Mouse (Mus musculus): Measurements from ENCODE around the gene Gins3. TPM values are rescaled to one million over a fixed set of nuclear protein-coding genes. Genes with fewer than 3 reads are reported as not detected.
"Not testable (repeated sequence)": the region's sequence is repeated elsewhere in the genome, so short reads cannot be mapped to it uniquely, and the experiment has no call there.

The Gins3 gene
- total RNA-seq, 4 experiments from 2014 or later: 0.25 to 0.67 (median 0.47) TPM

DNA sequence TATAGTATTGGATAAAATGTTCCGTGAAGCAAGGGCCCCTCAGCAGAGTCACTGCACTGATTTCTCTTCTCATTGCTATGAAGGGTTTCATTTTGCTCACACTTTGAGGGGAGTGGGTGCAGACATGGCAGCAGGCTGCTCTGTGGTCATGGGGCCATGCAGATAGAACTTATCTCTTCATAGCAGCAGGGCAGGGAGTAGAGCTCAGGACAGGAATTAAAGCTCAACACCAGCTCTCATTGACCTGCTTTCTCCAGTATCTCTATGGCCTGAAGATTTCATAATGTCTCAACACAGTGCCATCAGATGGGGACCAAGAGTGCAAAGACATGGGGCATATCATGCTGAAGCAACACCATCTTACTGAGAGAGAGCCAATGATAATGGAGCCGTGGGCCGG, 15.0 kb downstream of the Gins3 start:
- no peak for DNase-seq (ENCODE audit: low spot score in 2 of 2)

DNA sequence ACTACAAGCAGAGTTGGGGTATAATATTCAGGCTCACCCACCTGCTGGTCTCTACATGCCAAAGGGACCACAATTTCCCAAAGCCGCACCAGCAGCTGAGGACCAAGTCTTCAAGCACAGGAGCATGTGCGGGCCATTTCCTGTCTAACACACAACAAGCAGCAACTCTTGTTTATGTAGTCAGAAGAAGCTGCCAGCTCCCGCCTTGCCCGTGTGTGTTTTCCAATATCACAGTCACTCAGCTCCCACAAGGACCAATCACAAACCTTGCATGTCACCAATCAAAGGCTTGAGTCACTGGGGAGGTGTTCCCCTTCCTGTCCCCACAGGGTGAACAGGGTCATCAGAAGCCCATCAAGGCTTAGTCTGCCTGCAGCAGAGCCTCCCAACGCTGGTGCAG, 20.1 kb downstream of the Gins3 start:
- DNase-seq (ENCODE audit: low spot score in 2 of 2): no peak

DNA sequence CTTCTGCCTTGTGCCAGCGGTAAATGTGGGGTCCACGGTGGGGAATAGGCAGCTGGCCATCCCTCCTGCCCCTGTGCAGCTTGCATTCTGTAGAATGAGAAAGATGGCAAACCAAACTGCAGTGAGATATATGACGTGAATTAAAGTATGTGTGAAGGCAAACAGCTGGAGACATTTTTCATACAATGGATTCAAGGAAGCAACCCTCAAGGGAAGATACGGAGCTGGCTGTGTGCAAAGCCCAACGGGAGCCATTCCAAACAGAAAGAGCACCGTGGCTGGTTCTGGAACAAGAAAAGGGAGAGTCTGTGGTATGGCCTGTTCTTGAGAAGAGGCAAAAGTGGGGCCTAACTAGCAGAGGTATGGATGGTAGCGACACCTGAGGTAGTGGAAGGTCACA, 22.6 kb downstream of the Gins3 start:
- DNase-seq (ENCODE audit: low spot score in 2 of 2): no peak

DNA sequence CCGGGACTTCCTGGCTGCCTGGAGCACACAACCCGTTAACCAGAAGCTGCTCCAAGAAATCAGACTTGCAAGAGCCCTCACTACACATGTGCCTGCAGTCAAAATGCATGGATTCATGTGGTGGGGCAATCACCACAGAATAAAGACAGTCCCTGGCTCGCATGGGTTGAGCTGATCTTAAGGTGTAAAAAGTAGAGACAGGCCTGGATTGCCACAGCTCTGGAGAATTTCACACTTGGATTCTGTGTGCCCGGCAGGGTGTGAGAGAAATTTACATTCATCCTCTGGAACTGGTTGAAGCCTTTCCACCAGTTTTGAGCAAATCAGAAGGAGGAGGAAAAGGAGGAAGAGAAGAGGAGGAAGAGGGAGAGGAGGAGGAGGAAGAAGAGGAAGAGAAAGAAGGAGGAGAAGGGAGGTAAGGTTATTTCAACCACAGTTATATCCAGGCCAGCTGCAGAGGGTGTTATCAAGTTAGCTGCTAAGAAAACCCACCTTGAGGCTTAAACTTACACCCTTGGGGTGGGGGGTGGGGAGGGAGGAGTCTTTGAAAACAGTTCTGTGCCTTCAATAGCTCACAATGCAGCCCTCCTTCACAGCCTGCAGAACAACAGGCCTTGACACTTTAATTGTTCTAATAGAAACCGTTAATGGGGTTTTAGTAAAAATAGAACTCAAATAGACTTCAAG, 23.2 kb downstream of the Gins3 start:
- no peak for DNase-seq (ENCODE audit: low spot score in 2 of 2)

DNA sequence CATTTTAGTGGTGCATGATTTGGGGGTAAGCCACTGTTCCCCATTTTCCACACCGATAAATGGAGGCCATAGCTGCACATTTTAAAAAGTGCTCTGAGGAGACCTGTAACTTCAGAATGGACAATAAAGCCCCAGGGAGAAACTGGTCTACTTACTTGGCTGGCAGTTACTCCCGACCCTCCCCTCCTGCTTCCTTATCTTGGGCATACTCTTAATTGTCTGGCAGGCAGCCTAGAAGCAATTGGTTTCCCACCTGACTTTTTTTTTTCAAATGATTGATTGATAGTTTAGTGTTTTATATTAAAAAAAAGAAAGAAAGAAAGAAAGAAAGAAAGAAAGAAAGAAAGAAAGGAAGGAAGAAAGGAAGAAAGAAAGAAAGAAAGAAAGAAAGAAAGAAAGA, 24.3 kb downstream of the Gins3 start:
- DNase-seq (ENCODE audit: low spot score in 2 of 2): no peak

DNA sequence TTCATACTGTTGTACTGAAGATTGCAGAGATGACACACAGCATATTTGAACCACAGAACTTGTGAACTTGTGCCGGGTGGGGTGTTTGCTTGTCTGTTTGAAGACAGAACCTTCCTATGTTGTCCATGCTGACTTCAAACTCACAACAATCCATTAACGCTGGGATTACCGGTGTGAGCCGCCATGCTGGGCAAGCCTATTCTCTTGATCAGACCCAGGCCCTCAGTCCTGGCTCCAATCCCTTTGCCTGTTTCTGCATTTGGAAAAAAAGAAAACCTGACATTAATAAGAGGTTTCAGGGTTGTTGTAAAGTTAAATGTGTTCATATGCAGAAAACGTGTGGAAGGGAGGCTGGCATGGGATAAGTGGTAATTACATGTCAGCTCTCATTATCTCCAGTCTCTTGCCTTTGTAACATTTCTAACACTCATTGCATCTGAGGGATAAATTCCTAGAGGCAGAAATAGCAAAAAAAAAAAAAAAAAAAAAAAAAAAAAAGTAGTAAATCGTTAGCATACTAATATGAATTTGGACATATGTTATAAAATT, 27.2 kb downstream of the Gins3 start:
- no peak for DNase-seq (ENCODE audit: low spot score in 2 of 2)

DNA sequence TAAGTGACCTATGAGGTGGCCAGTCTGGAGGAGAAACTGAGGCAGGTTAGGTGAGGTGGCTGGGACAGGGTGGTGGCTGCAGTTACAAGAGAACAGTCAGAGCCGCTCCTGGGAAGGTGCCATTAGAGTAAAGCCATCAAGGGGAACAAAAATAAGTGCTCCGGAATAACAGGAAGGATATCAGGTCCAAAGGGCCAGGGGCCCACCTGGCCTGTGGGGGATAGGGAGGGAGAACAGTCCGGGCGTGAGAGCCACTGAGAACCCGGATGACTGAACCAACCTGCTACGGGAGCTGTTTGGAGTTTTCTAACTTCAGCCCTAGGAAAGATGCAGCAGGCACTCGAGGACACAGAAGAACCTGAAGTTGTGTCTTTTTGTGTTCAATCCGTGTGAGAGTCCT, 27.8 kb downstream of the Gins3 start:
- no peak for DNase-seq (ENCODE audit: low spot score in 2 of 2)

DNA sequence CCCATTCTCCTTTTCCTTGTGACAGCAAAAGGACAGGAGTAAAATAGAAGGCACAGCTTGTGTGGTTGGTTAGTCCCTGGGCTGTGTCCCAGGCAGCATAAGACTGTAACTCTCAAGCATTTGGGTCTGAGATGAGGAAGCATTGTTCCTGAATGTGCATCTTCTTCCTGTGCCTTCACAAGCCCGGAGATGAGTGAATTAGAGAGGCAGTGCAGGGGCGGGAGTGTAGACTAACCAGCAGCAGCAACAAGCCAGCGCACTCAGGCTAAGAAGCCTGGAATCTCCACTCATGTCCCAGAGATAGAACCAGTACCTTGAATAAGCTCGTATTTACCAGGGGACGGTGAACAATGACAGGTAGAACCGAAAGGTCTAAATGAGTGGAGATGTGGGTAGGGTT, 28.3 kb downstream of the Gins3 start:
- DNase-seq (ENCODE audit: low spot score in 2 of 2): no peak

DNA sequence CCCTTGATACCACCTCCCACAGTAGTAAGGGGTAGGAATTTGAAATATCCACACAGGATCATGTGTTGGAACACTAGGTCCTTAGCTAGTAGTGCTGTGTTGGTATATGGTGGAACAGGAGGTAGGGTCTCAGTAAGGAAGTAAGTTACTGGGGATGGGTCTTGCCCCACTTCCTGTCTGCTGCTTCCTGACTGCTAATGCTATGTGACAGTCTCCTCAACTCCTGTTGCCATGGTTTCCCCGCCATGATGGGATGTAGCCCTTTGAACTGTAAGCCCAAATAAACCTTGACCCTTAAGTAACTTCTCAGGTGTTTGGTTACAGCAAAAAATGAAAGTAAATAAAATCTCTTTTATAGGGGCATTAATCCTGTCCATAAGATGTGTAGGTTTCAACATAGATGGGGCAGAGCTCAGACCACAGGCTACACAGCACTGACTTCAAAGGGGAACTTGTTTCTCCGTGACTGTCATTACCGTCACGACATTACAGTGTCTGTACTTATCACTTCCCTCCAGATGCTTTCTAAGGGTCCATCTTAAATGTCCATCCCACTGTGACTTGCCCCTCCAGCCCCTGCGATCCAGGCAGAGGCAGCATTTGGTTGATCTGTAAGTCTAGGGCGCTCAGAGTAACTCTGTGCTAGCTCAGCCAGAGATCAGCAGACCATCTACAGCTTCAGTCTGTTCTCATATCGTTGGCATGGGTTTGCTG, 29.8 kb downstream of the Gins3 start:
- DNase-seq (ENCODE audit: low spot score in 2 of 2): no peak

DNA sequence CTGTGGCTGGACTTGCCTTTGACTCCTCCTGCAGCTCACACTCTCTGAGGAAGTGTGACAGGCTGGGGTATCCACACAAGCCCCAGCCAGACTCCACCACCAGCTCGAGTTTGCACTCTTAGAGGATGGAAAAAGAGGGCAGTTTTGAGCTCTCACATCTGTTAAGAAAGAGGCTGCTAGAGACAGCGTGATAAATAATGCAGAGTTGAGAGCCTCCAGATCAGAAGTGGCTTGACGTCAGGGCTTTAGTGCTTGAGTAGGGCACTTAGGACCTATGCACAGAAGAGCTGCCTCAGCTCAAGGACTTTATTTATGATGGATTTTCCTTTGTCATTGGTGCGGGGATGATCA, 30.3 kb downstream of the Gins3 start:
- DNase-seq (ENCODE audit: low spot score in 2 of 2): no peak

DNA sequence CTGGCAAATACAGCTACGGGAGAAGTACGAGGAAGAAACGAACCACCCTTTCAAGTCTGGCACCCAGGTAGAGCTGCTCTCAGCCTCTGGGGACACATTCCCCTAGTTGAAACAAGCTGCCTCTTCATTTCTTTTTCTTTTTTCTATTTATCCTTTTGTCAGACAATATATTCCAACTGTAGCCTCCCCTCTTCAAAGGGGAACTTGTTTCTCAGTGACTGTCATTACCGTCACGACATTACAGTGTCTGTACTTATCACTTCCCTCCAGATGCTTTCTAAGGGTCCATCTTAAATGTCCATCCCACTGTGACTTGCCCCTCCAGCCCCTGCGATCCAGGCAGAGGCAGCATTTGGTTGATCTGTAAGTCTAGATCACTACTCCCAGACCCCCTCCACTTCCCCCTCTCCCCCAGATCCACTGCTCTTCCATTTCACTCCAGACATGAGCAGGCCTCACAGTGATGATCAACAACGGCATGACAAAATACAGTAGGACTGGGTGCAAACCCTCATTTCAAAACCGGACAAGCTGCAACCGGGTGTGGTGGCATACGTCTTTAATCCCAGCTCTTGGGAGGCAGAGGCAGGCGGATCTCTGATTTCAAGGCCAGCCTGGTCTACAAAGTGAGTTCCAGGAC, 32.7 kb downstream of the Gins3 start:
- DNase-seq (ENCODE audit: low spot score in 2 of 2): not testable (repeated sequence)

DNA sequence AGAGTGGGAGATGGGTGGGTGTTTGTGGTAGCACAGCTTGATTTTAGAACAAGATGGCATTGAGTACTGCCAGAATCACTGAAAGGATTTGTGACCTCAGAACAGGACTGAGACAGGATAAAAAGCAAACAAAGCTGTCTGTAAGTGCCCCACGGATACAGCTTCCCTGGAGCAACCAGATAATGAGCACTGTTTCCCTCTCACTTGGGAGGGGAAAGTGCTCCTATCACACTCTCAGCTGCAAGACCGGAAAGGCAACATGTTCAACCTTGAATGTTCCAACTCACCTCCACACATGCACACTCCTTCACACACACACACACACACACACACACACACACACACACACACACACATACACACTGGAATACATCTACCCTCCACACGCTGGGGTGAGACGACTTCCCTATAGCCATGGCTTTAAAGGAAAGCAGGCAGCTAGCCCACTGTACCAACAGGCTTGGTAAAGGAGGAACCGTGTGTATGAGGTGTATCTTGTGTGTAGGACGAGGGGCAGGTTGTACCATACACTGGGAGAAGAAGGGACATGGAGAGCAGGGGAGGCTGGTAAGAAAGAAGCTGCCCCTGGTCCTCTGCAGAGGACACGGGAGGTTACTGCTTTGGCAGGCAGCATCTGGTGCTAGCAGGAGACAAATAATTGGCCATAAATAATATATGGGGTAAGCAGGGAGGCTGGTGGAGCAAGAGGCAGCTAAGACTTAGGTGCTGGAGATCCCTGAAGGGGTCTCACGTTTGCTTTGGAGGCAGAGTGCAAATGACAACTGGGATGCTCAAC, 35.1 kb downstream of the Gins3 start:
- DNase-seq (ENCODE audit: low spot score in 2 of 2): no peak

DNA sequence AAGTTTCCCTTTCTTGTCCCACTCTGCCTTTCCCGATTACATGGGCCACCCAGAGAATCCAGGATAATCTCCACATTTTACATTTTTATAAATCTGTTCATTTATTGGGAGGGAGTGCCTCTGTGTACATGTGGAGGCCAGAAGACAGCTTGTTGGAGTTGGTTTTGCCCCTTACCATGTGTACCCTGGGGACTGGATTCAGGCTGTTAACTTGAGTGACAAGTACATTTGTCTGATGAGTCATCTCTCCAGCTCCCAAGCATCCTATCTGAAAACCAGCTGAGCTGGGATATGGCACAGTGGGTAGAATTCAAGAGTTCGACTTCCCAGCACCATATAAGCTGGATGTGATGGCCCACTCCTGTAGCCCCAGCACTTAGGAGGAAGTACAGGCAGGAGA, 36.7 kb downstream of the Gins3 start:
- no peak for DNase-seq (ENCODE audit: low spot score in 2 of 2)

DNA sequence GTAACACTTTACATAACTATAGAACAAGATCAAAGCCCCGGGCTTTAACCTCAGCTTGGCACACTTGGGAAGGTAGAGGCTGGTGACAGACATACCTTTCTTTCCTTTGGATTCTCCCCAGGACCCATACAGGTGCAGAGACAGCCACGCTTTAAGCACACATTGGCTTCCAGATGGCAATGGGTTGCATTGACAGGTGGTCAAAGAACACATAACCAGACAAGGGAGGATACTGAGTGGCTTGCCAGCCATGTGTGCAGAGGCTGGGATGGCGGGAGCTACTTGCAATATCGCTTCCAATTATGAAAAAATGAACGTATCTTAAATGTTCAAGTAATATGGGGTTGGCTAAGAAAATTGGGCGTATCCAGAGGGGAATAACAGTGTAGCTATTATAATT, 38.6 kb downstream of the Gins3 start:
- DNase-seq (ENCODE audit: low spot score in 2 of 2): no peak

DNA sequence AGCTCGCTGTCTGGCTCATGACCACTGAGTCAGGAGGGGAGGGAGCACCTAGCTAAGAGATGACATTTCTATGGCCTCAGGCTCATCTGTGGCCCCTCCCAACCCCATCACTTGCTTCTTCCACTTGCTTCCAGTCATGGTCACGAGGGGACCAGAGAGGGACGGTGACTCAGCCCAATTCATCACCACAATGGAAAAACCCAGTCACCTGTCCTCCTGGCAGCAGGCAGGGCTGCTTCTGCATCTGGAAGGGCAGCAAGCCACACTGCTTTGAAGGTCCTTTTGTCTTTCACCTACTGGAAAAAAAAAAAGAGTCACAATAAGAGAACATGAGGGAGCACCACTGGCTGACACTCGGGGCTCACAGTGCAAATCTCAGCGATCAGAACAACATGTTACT, 39.6 kb downstream of the Gins3 start:
- no peak for DNase-seq (ENCODE audit: low spot score in 2 of 2)

DNA sequence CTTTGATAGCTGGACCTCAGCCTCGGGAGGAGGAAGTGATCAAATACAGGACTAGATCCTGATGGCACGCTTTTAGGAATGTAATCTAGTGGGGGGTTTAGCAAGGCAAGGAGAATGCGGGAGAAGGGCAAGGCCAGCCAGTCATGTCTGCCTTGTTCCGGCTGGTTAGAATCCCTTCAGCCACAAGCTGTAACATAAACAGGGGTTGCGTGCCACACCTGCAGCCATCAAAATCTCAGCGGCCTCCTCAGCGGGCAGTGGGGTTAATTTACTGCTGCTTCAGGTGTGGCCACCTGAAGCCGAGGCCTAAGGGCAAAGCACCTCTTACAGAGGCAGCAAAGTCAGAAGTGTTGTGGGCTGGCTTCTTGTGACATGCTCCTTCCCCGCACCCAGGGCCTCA, 43.4 kb downstream of the Gins3 start, which contains the start of gene Ndrg4:
TSS of gene Ndrg4 (plus strand) at position 350 of the 400 bp plus-strand sequence.
- no peak for DNase-seq (ENCODE audit: low spot score in 2 of 2)

DNA sequence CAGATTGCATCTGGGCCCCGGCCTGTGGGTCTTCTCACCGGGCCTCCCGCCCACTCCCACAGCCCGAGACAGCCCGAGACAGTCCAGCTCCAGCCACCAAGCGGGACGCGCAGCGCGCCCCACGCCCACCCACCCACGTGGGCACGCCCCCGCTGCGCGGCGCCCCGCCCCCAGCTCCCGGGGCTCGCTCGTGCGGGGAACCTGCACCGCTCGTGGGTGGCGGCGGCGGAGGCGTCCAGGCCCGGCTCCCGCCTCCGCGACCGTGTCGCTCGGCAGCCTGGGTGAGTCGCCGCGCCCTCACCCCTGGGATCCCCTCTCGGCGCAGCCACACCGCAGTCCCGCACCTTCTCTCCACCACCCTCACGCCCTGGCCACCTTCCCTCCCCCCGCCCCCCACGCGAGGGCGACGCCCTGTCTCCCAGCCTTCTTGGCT, 44.4 kb downstream of the Gins3 start:
- no peak for DNase-seq (ENCODE audit: low spot score in 2 of 2)

DNA sequence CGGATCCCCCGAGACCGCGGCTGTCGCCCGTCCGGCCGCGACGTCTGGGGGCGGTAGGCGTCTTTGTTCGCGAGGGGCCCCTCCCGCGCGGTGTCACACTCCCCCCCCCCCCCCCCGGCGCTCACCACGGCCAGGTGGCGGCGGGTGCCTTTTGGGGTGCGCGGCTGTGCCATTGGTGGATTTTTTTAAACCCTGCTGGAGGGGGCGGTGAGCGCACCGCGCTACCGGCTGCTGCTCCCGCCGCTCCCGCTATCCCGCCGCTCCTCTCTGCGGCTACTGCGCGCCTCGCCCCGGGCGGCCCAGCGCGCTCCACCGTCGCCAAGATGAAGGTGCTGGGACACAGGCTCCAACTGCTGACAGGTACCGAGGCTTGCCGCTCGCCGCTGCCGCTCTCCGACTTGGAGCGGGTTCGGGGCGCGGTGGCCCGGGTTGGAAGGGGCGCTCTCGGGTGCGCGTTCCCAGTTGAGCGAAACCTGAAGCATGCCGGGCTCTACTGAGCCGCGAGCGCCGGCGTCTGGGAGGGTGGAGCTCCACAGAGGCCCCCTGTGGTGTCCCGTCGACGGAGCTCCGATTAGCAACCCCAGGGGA, 44.9 kb downstream of the Gins3 start:
- no peak for DNase-seq (ENCODE audit: low spot score in 2 of 2)

DNA sequence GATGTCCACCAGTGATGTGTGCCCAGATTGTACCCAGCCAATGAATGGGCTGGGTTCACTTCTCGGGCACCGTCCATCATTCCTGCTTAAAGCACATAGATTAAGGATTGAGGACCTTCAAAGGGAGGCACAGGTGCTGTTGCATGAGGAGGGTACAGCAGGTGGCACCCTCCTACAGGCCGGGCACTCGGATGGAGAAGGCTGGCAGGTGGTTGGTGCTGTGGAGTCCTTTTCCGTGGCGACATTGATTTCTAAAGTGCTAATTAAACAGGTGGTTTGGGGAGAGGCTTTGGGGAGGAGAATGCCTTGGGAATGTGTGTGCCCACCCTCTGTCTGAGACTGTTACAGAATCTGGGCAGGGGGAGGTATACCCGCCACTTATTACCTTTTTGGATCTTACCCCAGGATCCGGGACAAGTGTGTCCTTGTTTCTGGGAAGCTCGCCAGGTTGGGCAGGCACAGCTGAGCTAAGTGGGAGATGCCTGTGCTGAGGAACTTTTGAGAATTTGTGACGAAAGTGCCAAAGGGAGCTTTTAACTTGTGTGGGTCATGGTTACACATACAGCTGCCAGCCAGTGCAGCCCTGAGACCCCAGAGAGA, 54.9 kb downstream of the Gins3 start:
- DNase-seq (ENCODE audit: low spot score in 2 of 2): no peak

DNA sequence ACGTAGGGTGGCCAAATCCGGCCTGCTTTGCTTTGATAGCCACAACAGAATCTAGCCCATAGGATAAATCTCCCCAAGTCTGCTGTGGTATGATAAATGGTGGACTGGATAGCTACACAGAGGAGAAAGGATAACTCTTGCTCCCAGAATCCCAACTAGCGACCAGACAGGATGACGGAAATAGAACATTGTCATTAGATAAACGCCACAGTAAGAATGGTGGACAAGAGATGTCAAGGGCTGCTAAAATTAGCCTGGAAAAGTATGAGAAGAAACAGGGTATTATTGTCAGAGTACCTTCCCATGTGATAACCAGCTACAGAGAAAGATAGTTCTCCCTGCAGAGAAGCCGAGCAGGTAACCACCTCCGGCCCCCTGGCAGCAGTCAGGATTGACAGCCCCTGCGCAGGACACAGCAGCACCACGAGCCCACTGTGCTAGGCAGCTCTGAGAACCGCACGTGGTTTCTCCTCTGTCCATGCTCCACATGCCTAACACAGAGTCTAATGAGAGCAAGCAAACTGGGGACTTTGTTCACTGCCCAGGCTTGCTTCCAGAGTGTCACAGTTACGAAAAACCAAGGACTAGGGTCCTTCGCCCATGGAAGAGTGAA, 57.8 kb downstream of the Gins3 start:
- no peak for DNase-seq (ENCODE audit: low spot score in 2 of 2)

Data from gastrocnemius, adult 8-10 months (tissue).